Comparison of ENCODE assay signal across 10 mouse cellular contexts in the genomic region with DNA sequence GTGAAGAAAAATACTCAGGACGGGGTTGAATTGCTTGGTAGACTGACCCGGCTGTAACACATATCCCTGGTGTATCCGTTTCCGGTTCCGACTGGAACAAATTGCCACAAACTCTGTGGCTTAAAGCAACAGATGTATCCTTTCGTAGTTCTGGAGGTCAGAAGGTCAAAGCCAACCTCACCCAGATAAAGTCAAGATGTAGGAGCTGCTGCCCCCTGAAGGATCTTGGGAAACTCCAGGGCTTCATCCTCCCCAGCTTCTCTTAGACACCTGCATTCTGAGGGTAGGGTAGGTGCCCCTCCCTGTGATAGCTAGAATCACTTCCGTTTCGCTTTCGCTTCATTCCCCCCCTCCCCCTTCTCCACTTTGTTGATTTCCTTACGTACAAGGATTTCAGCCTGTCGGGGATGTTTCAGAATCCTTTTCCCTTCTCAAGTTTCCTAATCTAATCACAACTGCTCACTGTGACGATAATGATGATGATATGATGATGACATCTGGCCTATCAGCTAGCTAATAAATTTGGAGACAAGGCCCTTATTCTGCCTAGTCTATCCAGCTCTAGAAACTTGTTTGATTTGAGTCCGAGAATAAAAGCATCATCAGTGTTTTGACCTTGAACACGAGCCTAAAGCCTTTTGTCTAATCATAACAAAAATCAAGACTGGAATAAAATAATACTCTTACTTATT.
DNase-seq lines count a peak whose midpoint lies in the region; TF ChIP-seq lines count a peak whose summit lies in the region.
"Had no signal": no experiment of that assay in that cellular context is flagged by ENCODE, and none has a peak within 500 bp of the region (broad histone marks: within the 10 kb centered on the region; RNA-seq: fewer than 3 reads in every experiment).

No protein-coding gene starts in this region.

- WGBS in heart, embryonic 10.5 days, result 54% methylated on average over 14 of the region's 14 CpGs
- 37% methylated on average over 14 of the region's 14 CpGs for WGBS in small intestine, adult 2 months

- TF ChIP-seq CTCF in small intestine, adult 2 months (IDR thresholded peaks at IDR 0.05; ENCODE audit: extremely low read depth, insufficient read length, insufficient replicate concordance, low read depth, low read length), result no peak

- peak; percentile 97 for DNase-seq in heart, adult 11 months
- DNase-seq in heart, embryonic 10.5 days (ENCODE audit: low spot score), result no peak
- DNase-seq in heart, adult 8-10 months (ENCODE audit: low spot score), result peak; percentile 61
- DNase-seq in kidney, adult 8-10 months, result peak; percentile 11 to 20
- no peak for DNase-seq in spleen, adult 18-20 months
- no peak for DNase-seq in cerebellum, adult 8-10 months
- DNase-seq in layer of hippocampus, postnatal 36 days, result no peak
- DNase-seq: gastrocnemius, postnatal 10 days had no signal

- no peak overlapping the region for H3K4me3 ChIP-seq in heart, embryonic 10.5 days
- 0 out of 2 replicates have a peak overlapping the region, but pooled peaks have one; percentile 1 for H3K4me3 ChIP-seq in small intestine, adult 2 months (ENCODE audit: low read depth, low read length)
- H3K4me3 ChIP-seq: neural tube, embryonic 12.5 days had no signal

- TF ChIP-seq POLR2A in small intestine, adult 2 months (IDR thresholded peaks at IDR 0.05; ENCODE audit: low read depth, low read length), result no peak

- peaks cover 6% of the 10 kb centered on the region; the same call in 1 of the 2 replicates for H3K4me1 ChIP-seq in heart, embryonic 10.5 days
- no peaks in the 10 kb centered on the region; the same call in 1 of the 2 replicates for H3K4me1 ChIP-seq in small intestine, adult 2 months (ENCODE audit: control insufficient read depth, insufficient read depth, insufficient read length, low read length)
- H3K4me1 ChIP-seq: neural tube, embryonic 12.5 days had no signal

- no peaks in the 10 kb centered on the region for H3K36me3 ChIP-seq in heart, embryonic 10.5 days
- H3K36me3 ChIP-seq in small intestine, adult 2 months (ENCODE audit: control insufficient read depth, insufficient read depth, low read length), result no peaks in the 10 kb centered on the region
- H3K36me3 ChIP-seq: neural tube, embryonic 12.5 days had no signal

- H3K27ac ChIP-seq in heart, embryonic 10.5 days, result no peak overlapping the region
- H3K27ac ChIP-seq in small intestine, adult 2 months (ENCODE audit: insufficient read depth, low read depth, low read length), result peak overlapping the region; percentile 16; the same call in 1 of the 2 replicates
- H3K27ac ChIP-seq: neural tube, embryonic 12.5 days had no signal

- H3K27me3 ChIP-seq in heart, embryonic 10.5 days (ENCODE audit: insufficient read depth, poor library complexity, severe bottlenecking), result peaks cover 8% of the 10 kb centered on the region; the same call in 1 of the 2 replicates
- H3K27me3 ChIP-seq in small intestine, adult 2 months (ENCODE audit: control insufficient read depth, insufficient read depth, low read length), result no peaks in the 10 kb centered on the region
- H3K27me3 ChIP-seq: neural tube, embryonic 12.5 days had no signal

- no peaks in the 10 kb centered on the region for H3K9me3 ChIP-seq in heart, embryonic 10.5 days
- H3K9me3 ChIP-seq: neural tube, embryonic 12.5 days had no signal

Comparison
In these comparisons a context has a peak if more than half of its experiments do, and no peak if none do; other contexts are left out.
1. DNase-seq: peak in heart, adult 11 months (single experiment), heart, adult 8-10 months (single experiment) and kidney, adult 8-10 months (2 of 2); none in heart, embryonic 10.5 days (single experiment), spleen, adult 18-20 months (0 of 2), cerebellum, adult 8-10 months (single experiment) and layer of hippocampus, postnatal 36 days (0 of 2).